Mouse (Mus musculus) kidney, embryonic 14.5 days (tissue): ENCODE results near the gene Ncf1. TPM values are rescaled to one million over a fixed set of nuclear protein-coding genes. Genes with fewer than 3 reads are reported as not detected.

Experiments
- ATAC-seq: fragments of 200-750 bp; cut with Nextera tagmentation; 2 replicates; pipeline ENCODE4 v1.8.0; 2017; ENCODE audit warnings: moderate number of reproducible peaks, mild to moderate bottlenecking, moderate TSS enrichment, moderate library complexity; ENCODE audit not compliant: low FRiP score, low TSS enrichment
- H3K27ac ChIP-seq: fragments of 300-500 bp; sonication (generic); 2 replicates; pipeline ENCODE4 v1.5.1; 2014; ENCODE audit warnings: low read depth, mild to moderate bottlenecking, low read length, moderate library complexity, mixed read lengths
- H3K27me3 ChIP-seq: fragments of 300-500 bp; sonication (generic); 2 replicates; pipeline ENCODE4 v1.6.1; 2014; ENCODE audit warnings: mild to moderate bottlenecking, low read length; ENCODE audit not compliant: control insufficient read depth, insufficient read depth
- H3K36me3 ChIP-seq: fragments of 300-500 bp; sonication (generic); 2 replicates; pipeline ENCODE4 v1.6.1; 2014; ENCODE audit warnings: low read length, mixed read lengths; ENCODE audit not compliant: control insufficient read depth, insufficient read depth
- H3K4me1 ChIP-seq: fragments of 300-500 bp; sonication (generic); 2 replicates; pipeline ENCODE4 v1.6.1; 2014; ENCODE audit warnings: low read length, mixed read lengths; ENCODE audit not compliant: control insufficient read depth, insufficient read depth
- H3K4me2 ChIP-seq: fragments of 300-500 bp; sonication (generic); replicated peaks from 2 replicates; pipeline ENCODE4 v1.6.1; 2014; ENCODE audit warnings: low read depth, mild to moderate bottlenecking, low read length
- H3K4me3 ChIP-seq: fragments of 300-500 bp; sonication (generic); 2 replicates; pipeline ENCODE4 v1.5.1; 2014; ENCODE audit warnings: mild to moderate bottlenecking, low read length
- H3K9ac ChIP-seq: fragments of 300-500 bp; sonication (generic); 2 replicates; pipeline ENCODE4 v1.6.1; 2014; ENCODE audit warnings: low read depth, mild to moderate bottlenecking, low read length, moderate library complexity
- H3K9me3 ChIP-seq: fragments of 300-500 bp; sonication (generic); 2 replicates; pipeline ENCODE4 v1.6.1; 2016; ENCODE audit warnings: low read length; ENCODE audit not compliant: control insufficient read depth
- WGBS: fragments of 180-500 bp; shearing (Covaris S2); extraction: QIAGEN DNeasy Blood & Tissue Kit; methylation state at CpG from one replicate; pipeline ENCODE4 v1.1.7; 2014; 5-methylcytosine and 5-hydroxymethylcytosine counted together
- polyA plus RNA-seq: library from polyadenylated mRNA; unstranded; fragments of >200 nt; fragmentation: Nextera tagmentation; extraction: Ambion mirVana; gene quantifications from 2 replicates; pipeline ENCODE4 v1.2.1, GENCODE M21; 2014

Gene Ncf1
- polyA plus RNA-seq, 1 experiment from 2014 or later = 2.6 TPM

GRCm38 (mm10) chr5:134266404-134266803 lies 37.0 kb upstream of the Ncf1 start:
- Histone ChIP-seq H3K27me3 (no peaks in the 10 kb centered on the region), H3K4me1 (no peaks in the 10 kb centered on the region), H3K27ac (0 out of 2 replicates have a peak overlapping the region, but pooled peaks have one; percentile 24), H3K4me2 (no peak overlapping the region), H3K36me3 (peaks cover 97% of the 10 kb centered on the region), H3K9ac (no peak overlapping the region), H3K9me3 (no peaks in the 10 kb centered on the region), H3K4me3 (no peak overlapping the region)
- ATAC-seq = peak; percentile 59
- WGBS = 59% methylated on average over 18 of the region's 18 CpGs

GRCm38 (mm10) chr5:134265890-134266289 lies 36.5 kb upstream of the Ncf1 start:
- Histone ChIP-seq H3K27ac (0 out of 2 replicates have a peak overlapping the region, but pooled peaks have one; percentile 24), H3K4me3 (no peak overlapping the region), H3K4me1 (no peaks in the 10 kb centered on the region), H3K9ac (no peak overlapping the region), H3K9me3 (no peaks in the 10 kb centered on the region), H3K27me3 (no peaks in the 10 kb centered on the region), H3K4me2 (no peak overlapping the region), H3K36me3 (peaks cover 97% of the 10 kb centered on the region)
- 52% methylated on average over 2 of the region's 2 CpGs for WGBS
- no peak for ATAC-seq

GRCm38 (mm10) chr5:134260001-134260636 lies 30.7 kb upstream of the Ncf1 start:
- H3K9ac ChIP-seq = no peak overlapping the region
- H3K4me3 ChIP-seq = no peak overlapping the region
- no peak overlapping the region for H3K4me2 ChIP-seq
- peaks cover 95% of the 10 kb centered on the region for H3K36me3 ChIP-seq
- no peaks in the 10 kb centered on the region for H3K9me3 ChIP-seq
- no peaks in the 10 kb centered on the region for H3K4me1 ChIP-seq
- H3K27me3 ChIP-seq = no peaks in the 10 kb centered on the region
- 90% methylated on average over 9 of the region's 9 CpGs for WGBS
- no peak overlapping the region for H3K27ac ChIP-seq
- ATAC-seq = no peak

- H3K4me3 ChIP-seq = no peak overlapping the region
- WGBS = 92% methylated on average over 2 of the region's 2 CpGs
Observed at GRCm38 (mm10) chr5:134258934-134259333, 29.5 kb upstream of the Ncf1 start.

GRCm38 (mm10) chr5:134258395-134258794 lies 29.0 kb upstream of the Ncf1 start:
- no peak for ATAC-seq
- Histone ChIP-seq H3K4me1 (no peaks in the 10 kb centered on the region), H3K4me2 (no peak overlapping the region), H3K4me3 (no peak overlapping the region), H3K27ac (no peak overlapping the region), H3K9ac (no peak overlapping the region), H3K27me3 (no peaks in the 10 kb centered on the region), H3K36me3 (peaks cover 95% of the 10 kb centered on the region), H3K9me3 (no peaks in the 10 kb centered on the region)
- 74% methylated on average over 4 of the region's 4 CpGs for WGBS

More at GRCm38 (mm10) chr5:134258934-134259333, 29.5 kb upstream of the Ncf1 start:
- Histone ChIP-seq H3K27ac (no peak overlapping the region), H3K27me3 (no peaks in the 10 kb centered on the region), H3K9me3 (no peaks in the 10 kb centered on the region), H3K4me1 (no peaks in the 10 kb centered on the region), H3K4me2 (no peak overlapping the region), H3K9ac (no peak overlapping the region), H3K36me3 (peaks cover 95% of the 10 kb centered on the region)
- no peak for ATAC-seq

- H3K4me1 ChIP-seq = no peaks in the 10 kb centered on the region
- H3K36me3 ChIP-seq = peaks cover 95% of the 10 kb centered on the region
- H3K9me3 ChIP-seq = no peaks in the 10 kb centered on the region
- H3K27ac ChIP-seq = no peak overlapping the region
- no peak for ATAC-seq
- WGBS = 92% methylated on average over 13 of the region's 13 CpGs
- H3K9ac ChIP-seq = no peak overlapping the region
- H3K4me2 ChIP-seq = no peak overlapping the region
- H3K27me3 ChIP-seq = no peaks in the 10 kb centered on the region
- no peak overlapping the region for H3K4me3 ChIP-seq
Observed at GRCm38 (mm10) chr5:134257349-134258031, 28.1 kb upstream of the Ncf1 start.

GRCm38 (mm10) chr5:134255294-134255693 lies 25.9 kb upstream of the Ncf1 start:
- no peaks in the 10 kb centered on the region for H3K4me1 ChIP-seq
- no peak for ATAC-seq

GRCm38 (mm10) chr5:134253806-134254205 lies 24.4 kb upstream of the Ncf1 start:
- Histone ChIP-seq H3K36me3 (peaks cover 91% of the 10 kb centered on the region), H3K27ac (no peak overlapping the region), H3K9me3 (no peaks in the 10 kb centered on the region), H3K9ac (no peak overlapping the region), H3K4me3 (no peak overlapping the region), H3K4me2 (no peak overlapping the region), H3K4me1 (no peaks in the 10 kb centered on the region), H3K27me3 (no peaks in the 10 kb centered on the region)
- 79% methylated on average over 3 of the region's 3 CpGs for WGBS
- ATAC-seq = no peak

More at GRCm38 (mm10) chr5:134255294-134255693, 25.9 kb upstream of the Ncf1 start:
- Histone ChIP-seq H3K36me3 (peaks cover 92% of the 10 kb centered on the region), H3K4me2 (no peak overlapping the region), H3K27me3 (no peaks in the 10 kb centered on the region), H3K4me3 (no peak overlapping the region), H3K9me3 (no peaks in the 10 kb centered on the region), H3K9ac (no peak overlapping the region), H3K27ac (no peak overlapping the region)
- WGBS = 91% methylated on average over 10 of the region's 10 CpGs

GRCm38 (mm10) chr5:134251083-134251482 lies 21.7 kb upstream of the Ncf1 start:
- 99% methylated on average over 4 of the region's 4 CpGs for WGBS
- Histone ChIP-seq H3K4me3 (no peak overlapping the region), H3K4me2 (no peak overlapping the region), H3K27me3 (no peaks in the 10 kb centered on the region), H3K9me3 (no peaks in the 10 kb centered on the region), H3K27ac (no peak overlapping the region), H3K36me3 (peaks cover 96% of the 10 kb centered on the region), H3K9ac (no peak overlapping the region), H3K4me1 (no peaks in the 10 kb centered on the region)
- no peak for ATAC-seq
